Mouse (Mus musculus) E14TG2a.4 (cell line): ENCODE data around the gene Bptf.

Experiments
- CTCF ChIP-seq: conservative IDR thresholded peaks from 2 replicates; pipeline ENCODE4 v1.5.1; 2014; ENCODE audit warnings: low read length
- POU5F1 ChIP-seq: IDR thresholded peaks from 2 replicates; pipeline ENCODE4 v1.6.1; 2014; ENCODE audit warnings: low read length, borderline replicate concordance

GRCm38 (mm10) chr11:106987384-106987783 lies 144.5 kb downstream of the Bptf start:
- no peak for TF ChIP-seq CTCF
- TF ChIP-seq POU5F1: no peak
